Mouse (Mus musculus) midbrain, postnatal 0 days (tissue): ENCODE data around the gene Rc3h2. TPM values are rescaled to one million over a fixed set of nuclear protein-coding genes. Genes with fewer than 3 reads are reported as not detected.
A peak's percentile ranks its signal among the peaks of the same experiment; 100 is the strongest.

ENCODE experiments used
- ATAC-seq: fragments of 200-750 bp; cut with Nextera tagmentation; 2 replicates; pipeline ENCODE4 v1.8.0; 2017; ENCODE audit warnings: moderate number of reproducible peaks, mild to moderate bottlenecking, moderate TSS enrichment, moderate library complexity; ENCODE audit not compliant: low FRiP score
- DNase-seq: peaks from one replicate; pipeline ENCODE4 v3.0.0-alpha.2; 2015; ENCODE audit warnings: low spot score
- H3K27ac ChIP-seq: fragments of 300-500 bp; sonication (generic); 2 replicates; pipeline ENCODE4 v1.5.1; 2014; ENCODE audit warnings: low read depth, mild to moderate bottlenecking, low read length, mixed read lengths
- H3K27me3 ChIP-seq: fragments of 300-500 bp; sonication (generic); 2 replicates; pipeline ENCODE4 v1.6.1; 2014; ENCODE audit warnings: low read length, control low read depth, mixed read lengths; ENCODE audit not compliant: insufficient read depth
- H3K36me3 ChIP-seq: fragments of 300-500 bp; sonication (generic); 2 replicates; pipeline ENCODE4 v1.6.1; 2014; ENCODE audit warnings: low read length, control low read depth, mixed read lengths; ENCODE audit not compliant: insufficient read depth
- H3K4me1 ChIP-seq: fragments of 300-500 bp; sonication (generic); 2 replicates; pipeline ENCODE4 v1.6.1; 2014; ENCODE audit warnings: mild to moderate bottlenecking, control low read depth, antibody characterized with exemption, low read length, mixed read lengths; ENCODE audit not compliant: insufficient read depth
- H3K4me2 ChIP-seq: fragments of 300-500 bp; sonication (generic); 2 replicates; pipeline ENCODE4 v1.6.1; 2014; ENCODE audit warnings: low read depth, mild to moderate bottlenecking, low read length, mixed read lengths; ENCODE audit not compliant: poor library complexity, severe bottlenecking
- H3K4me3 ChIP-seq: fragments of 300-500 bp; sonication (generic); 2 replicates; pipeline ENCODE4 v1.5.1; 2014; ENCODE audit warnings: low read depth, mild to moderate bottlenecking, low read length, moderate library complexity
- H3K9ac ChIP-seq: fragments of 300-500 bp; sonication (generic); replicated peaks from 2 replicates; pipeline ENCODE4 v1.6.1; 2014; ENCODE audit warnings: mild to moderate bottlenecking, low read length, moderate library complexity, mixed read lengths; ENCODE audit not compliant: poor library complexity, severe bottlenecking
- H3K9me3 ChIP-seq: fragments of 300-500 bp; sonication (generic); 2 replicates; pipeline ENCODE4 v1.6.1; 2016; ENCODE audit warnings: low read length, control low read depth
- CTCF ChIP-seq: IDR thresholded peaks from 2 replicates; pipeline ENCODE4 v1.5.1; 2016; ENCODE audit warnings: antibody characterized with exemption, mild to moderate bottlenecking
- WGBS: fragments of 180-500 bp; shearing (Covaris S2); extraction: QIAGEN DNeasy Blood & Tissue Kit; methylation state at CpG from one replicate; pipeline ENCODE4 v1.1.7; 2014; 5-methylcytosine and 5-hydroxymethylcytosine counted together
- polyA plus RNA-seq: library from polyadenylated mRNA; unstranded; fragments of >200 nt; fragmentation: Nextera tagmentation; extraction: Ambion mirVana; gene quantifications from 2 replicates; pipeline ENCODE4 v1.2.1, GENCODE M21; 2015
- total RNA-seq: library from RNA; depleted of rRNA; stranded (reverse); fragments of >200 nt; gene quantifications from 2 replicates; pipeline ENCODE4 v1.2.3, GENCODE M21; 2014

Gene Rc3h2
- total and polyA plus RNA-seq, 2 experiments from 2014 or later: 13.3 to 56.2 TPM

DNA sequence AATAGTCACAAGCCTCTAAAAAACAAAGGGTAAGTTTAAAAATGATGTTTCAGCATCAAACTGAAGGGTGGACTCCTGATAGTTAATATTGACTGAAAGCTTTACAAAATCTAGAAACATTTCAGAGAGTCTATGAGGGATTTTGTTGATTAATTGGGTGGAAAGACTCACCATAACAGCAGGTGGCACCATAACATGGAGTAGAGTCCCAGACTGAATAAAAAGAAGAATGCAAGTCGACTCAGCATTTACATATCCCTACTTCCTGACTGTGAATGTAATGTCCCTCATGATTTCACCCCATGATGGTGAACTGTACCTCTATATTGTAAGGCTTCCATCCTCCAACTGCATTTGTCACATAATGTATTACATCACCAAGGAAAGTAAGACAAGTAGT is 27.2 kb downstream of the Rc3h2 start:
- DNase-seq (no peak), ATAC-seq (no peak)
- no peaks in the 10 kb centered on the region for H3K9me3 ChIP-seq
- H3K4me2 ChIP-seq: no peak overlapping the region
- no peak overlapping the region for H3K4me3 ChIP-seq
- TF ChIP-seq CTCF: peak; percentile 47
- H3K36me3 ChIP-seq: peaks cover 18% of the 10 kb centered on the region; the same call in 1 of the 2 replicates
- no peaks in the 10 kb centered on the region for H3K27me3 ChIP-seq
- WGBS: 51% methylated on average over 1 of the region's 1 CpGs
- H3K9ac ChIP-seq: no peak overlapping the region
- H3K4me1 ChIP-seq: no peaks in the 10 kb centered on the region
- H3K27ac ChIP-seq: no peak overlapping the region

- Histone ChIP-seq H3K4me3 (no peak overlapping the region), H3K9me3 (no peaks in the 10 kb centered on the region), H3K27me3 (no peaks in the 10 kb centered on the region), H3K36me3 (peaks cover 23% of the 10 kb centered on the region), H3K27ac (no peak overlapping the region), H3K4me2 (no peak overlapping the region), H3K9ac (no peak overlapping the region), H3K4me1 (no peaks in the 10 kb centered on the region)
- DNase-seq (no peak), ATAC-seq (no peak)
- no peak for TF ChIP-seq CTCF
- 96% methylated on average over 9 of the region's 9 CpGs for WGBS
These were observed 39.8 kb downstream of the Rc3h2 start for GRCm38 (mm10) chr2:37382921-37383320.

DNA sequence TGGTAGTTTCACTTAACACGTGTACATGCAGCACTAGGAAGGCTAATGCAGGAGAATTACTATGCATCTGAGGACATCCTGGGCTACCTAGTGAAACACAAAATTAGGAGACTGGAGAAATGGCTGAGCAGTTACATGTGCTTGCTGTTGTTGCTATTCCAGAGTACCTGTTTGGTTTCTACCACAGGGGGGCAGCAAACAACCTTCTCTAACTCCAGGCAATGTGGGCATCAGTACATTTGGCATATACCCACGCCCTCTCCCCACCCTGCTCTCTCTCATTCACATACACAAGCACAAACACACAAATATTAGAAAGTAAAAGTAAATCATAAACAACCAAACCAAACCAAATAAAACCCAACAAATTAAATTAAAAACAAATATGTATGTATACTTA is 42.5 kb downstream of the Rc3h2 start:
- H3K36me3 ChIP-seq: peaks cover 29% of the 10 kb centered on the region
- H3K27me3 ChIP-seq: no peaks in the 10 kb centered on the region
- H3K9me3 ChIP-seq: no peaks in the 10 kb centered on the region
- no peak for ATAC-seq
- H3K9ac ChIP-seq: no peak overlapping the region
- 63% methylated on average over 2 of the region's 2 CpGs for WGBS
- DNase-seq: peak; percentile 70
- H3K27ac ChIP-seq: no peak overlapping the region
- no peak overlapping the region for H3K4me2 ChIP-seq
- no peak overlapping the region for H3K4me3 ChIP-seq
- H3K4me1 ChIP-seq: no peaks in the 10 kb centered on the region
- TF ChIP-seq CTCF: peak; percentile 73

GRCm38 (mm10) chr2:37376018-37376417 is 46.7 kb downstream of the Rc3h2 start:
- H3K4me1 ChIP-seq: no peaks in the 10 kb centered on the region
- no peaks in the 10 kb centered on the region for H3K27me3 ChIP-seq
- H3K27ac ChIP-seq: no peak overlapping the region
- no peak overlapping the region for H3K4me2 ChIP-seq
- DNase-seq: no peak
- no peak for ATAC-seq
- no peaks in the 10 kb centered on the region for H3K9me3 ChIP-seq
- no peak overlapping the region for H3K9ac ChIP-seq
- TF ChIP-seq CTCF: no peak
- peaks cover 14% of the 10 kb centered on the region for H3K36me3 ChIP-seq
- 88% methylated on average over 1 of the region's 1 CpGs for WGBS
- H3K4me3 ChIP-seq: no peak overlapping the region

DNA sequence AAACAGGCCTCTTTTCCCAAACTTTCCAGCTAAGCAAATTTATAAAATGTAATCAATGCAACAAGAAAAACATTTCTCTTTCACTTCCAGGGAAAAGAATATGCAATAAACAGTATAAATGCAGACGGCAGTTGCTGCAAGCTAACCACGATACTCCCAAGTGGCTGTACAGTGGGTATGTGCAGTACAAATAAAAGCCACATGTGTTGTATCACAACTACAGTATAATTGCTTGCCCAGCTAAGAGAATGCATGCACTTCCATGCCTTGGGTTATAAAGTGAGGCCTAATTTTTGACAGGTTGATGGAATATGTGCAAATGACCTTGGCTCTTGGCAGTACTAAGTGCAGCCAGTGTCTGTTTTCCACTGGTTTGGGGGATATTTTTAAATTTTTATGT is 52.1 kb downstream of the Rc3h2 start:
- 82% methylated on average over 2 of the region's 2 CpGs for WGBS
- no peak for DNase-seq
- peaks cover 4% of the 10 kb centered on the region; the same call in 1 of the 2 replicates for H3K36me3 ChIP-seq
- H3K4me1 ChIP-seq: no peaks in the 10 kb centered on the region
- no peak for ATAC-seq
- H3K27me3 ChIP-seq: no peaks in the 10 kb centered on the region
- no peaks in the 10 kb centered on the region for H3K9me3 ChIP-seq
- H3K4me3 ChIP-seq: no peak overlapping the region
- no peak for TF ChIP-seq CTCF
- H3K27ac ChIP-seq: no peak overlapping the region
- H3K9ac ChIP-seq: no peak overlapping the region
- H3K4me2 ChIP-seq: no peak overlapping the region

DNA sequence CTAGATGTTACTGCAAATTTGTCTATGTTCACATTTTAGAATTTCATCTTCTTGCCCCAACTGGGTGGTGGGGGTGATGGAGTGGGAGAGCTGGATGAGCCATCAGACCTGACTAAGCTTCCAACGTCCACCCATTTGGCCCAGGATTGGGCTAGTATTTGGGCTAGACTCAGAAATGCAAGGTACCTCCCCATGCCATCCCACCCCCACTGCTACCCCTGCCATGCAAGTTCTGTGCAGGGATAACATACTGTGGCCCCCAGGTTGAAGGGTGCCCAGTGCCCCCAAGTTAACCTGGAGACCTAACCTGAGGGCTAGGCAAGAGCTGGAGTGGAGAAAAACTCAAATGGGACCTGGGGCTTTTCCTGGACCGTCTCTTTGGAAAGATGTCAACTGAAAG is 62.8 kb downstream of the Rc3h2 start:
- WGBS: 94% methylated on average over 2 of the region's 2 CpGs
- TF ChIP-seq CTCF: no peak
- no peaks in the 10 kb centered on the region for H3K9me3 ChIP-seq
- no peak overlapping the region for H3K27ac ChIP-seq
- no peak overlapping the region for H3K4me2 ChIP-seq
- no peak overlapping the region for H3K4me3 ChIP-seq
- H3K4me1 ChIP-seq: no peaks in the 10 kb centered on the region
- H3K36me3 ChIP-seq: peaks cover 10% of the 10 kb centered on the region
- H3K9ac ChIP-seq: no peak overlapping the region
- no peak for ATAC-seq
- H3K27me3 ChIP-seq: no peaks in the 10 kb centered on the region
- no peak for DNase-seq
